Mouse (Mus musculus) heart, embryonic 12.5 days (tissue): Measurements from ENCODE around the gene Camkv. TPM values are rescaled to one million over a fixed set of nuclear protein-coding genes. Genes with fewer than 3 reads are reported as not detected.
A peak's percentile ranks its signal among the peaks of the same experiment; 100 is the strongest.

Experiments used
- ATAC-seq: fragments of 200-750 bp; cut with Nextera tagmentation; 2 replicates; pipeline ENCODE4 v1.8.0; 2017; ENCODE audit warnings: moderate TSS enrichment, moderate library complexity; ENCODE audit not compliant: insufficient number of reproducible peaks, low FRiP score
- H3K27ac ChIP-seq: fragments of 300-500 bp; sonication (generic); 2 replicates; pipeline ENCODE4 v1.5.1; 2016; ENCODE audit warnings: mild to moderate bottlenecking, moderate library complexity; ENCODE audit not compliant: poor library complexity, severe bottlenecking
- H3K27me3 ChIP-seq: fragments of 300-500 bp; sonication (generic); replicated peaks from 2 replicates; pipeline ENCODE4 v1.6.1; 2016; ENCODE audit warnings: mild to moderate bottlenecking, moderate library complexity
- H3K36me3 ChIP-seq: fragments of 300-500 bp; sonication (generic); 2 replicates; pipeline ENCODE4 v1.6.1; 2016; ENCODE audit warnings: mild to moderate bottlenecking, moderate library complexity
- H3K4me1 ChIP-seq: fragments of 300-500 bp; sonication (generic); replicated peaks from 2 replicates; pipeline ENCODE4 v1.6.1; 2016; ENCODE audit warnings: mild to moderate bottlenecking
- H3K4me2 ChIP-seq: fragments of 300-500 bp; sonication (generic); 2 replicates; pipeline ENCODE4 v1.6.1; 2016; ENCODE audit warnings: mild to moderate bottlenecking, moderate library complexity
- H3K4me3 ChIP-seq: fragments of 300-500 bp; sonication (generic); 2 replicates; pipeline ENCODE4 v1.5.1; 2016; ENCODE audit warnings: mild to moderate bottlenecking
- H3K9ac ChIP-seq: fragments of 300-500 bp; sonication (generic); 2 replicates; pipeline ENCODE4 v1.6.1; 2016; ENCODE audit warnings: mild to moderate bottlenecking, moderate library complexity
- H3K9me3 ChIP-seq: fragments of 300-500 bp; sonication (generic); replicated peaks from 2 replicates; pipeline ENCODE4 v1.6.1; 2016; ENCODE audit warnings: mild to moderate bottlenecking, moderate library complexity
- WGBS: fragments of 180-500 bp; shearing (Covaris S2); methylation state at CpG from one replicate; pipeline ENCODE4 v1.1.7; 2016; 5-methylcytosine and 5-hydroxymethylcytosine counted together
- polyA plus RNA-seq: library from polyadenylated mRNA; unstranded; fragments of >200 nt; fragmentation: Nextera tagmentation; extraction: Ambion mirVana; gene quantifications from 2 replicates; pipeline ENCODE4 v1.2.1, GENCODE M21; 2016

The Camkv gene
- polyA plus RNA-seq, 1 experiment from 2014 or later, result 0.56 TPM

DNA sequence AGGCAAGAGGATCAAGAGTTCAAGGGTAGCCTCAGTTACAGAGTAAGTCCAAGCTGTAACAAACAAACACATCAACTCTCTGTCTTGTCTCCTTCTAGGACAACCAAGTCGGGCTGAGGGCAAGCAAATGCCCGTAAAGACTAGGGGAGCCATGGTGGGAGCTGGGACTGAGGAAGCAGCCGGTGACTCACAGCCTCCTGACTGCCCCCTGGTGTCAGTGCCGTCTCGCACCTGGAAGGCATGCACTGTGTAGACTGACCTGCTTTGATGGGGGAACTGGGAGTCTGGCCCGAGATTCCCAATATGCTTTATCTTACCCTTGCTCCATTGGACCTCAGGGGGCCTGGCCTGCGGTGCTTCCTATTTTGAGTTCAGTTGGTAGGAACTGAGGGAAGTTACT is 12.5 kb upstream of the Camkv start:
- no peak overlapping the region for H3K9ac ChIP-seq
- no peak overlapping the region for H3K4me3 ChIP-seq
- H3K27ac ChIP-seq, result no peak overlapping the region
- H3K4me2 ChIP-seq, result no peak overlapping the region
- no peaks in the 10 kb centered on the region for H3K9me3 ChIP-seq
- H3K4me1 ChIP-seq, result peaks cover 48% of the 10 kb centered on the region
- H3K27me3 ChIP-seq, result no peaks in the 10 kb centered on the region
- 31% methylated on average over 7 of the region's 7 CpGs for WGBS
- ATAC-seq, result 0 out of 2 replicates have a peak, but pooled peaks have one; percentile 41
- H3K36me3 ChIP-seq, result no peaks in the 10 kb centered on the region

GRCm38 (mm10) chr9:107923956-107924355 is 11.5 kb upstream of the Camkv start:
- H3K27ac ChIP-seq, result no peak overlapping the region
- no peak overlapping the region for H3K9ac ChIP-seq
- no peaks in the 10 kb centered on the region for H3K27me3 ChIP-seq
- 25% methylated on average over 6 of the region's 6 CpGs for WGBS
- no peaks in the 10 kb centered on the region for H3K36me3 ChIP-seq
- peaks cover 49% of the 10 kb centered on the region for H3K4me1 ChIP-seq
- no peak for ATAC-seq
- no peak overlapping the region for H3K4me3 ChIP-seq
- no peaks in the 10 kb centered on the region for H3K9me3 ChIP-seq
- 0 out of 2 replicates have a peak overlapping the region, but pooled peaks have one; percentile 17 for H3K4me2 ChIP-seq

GRCm38 (mm10) chr9:107925251-107925650 is 10.2 kb upstream of the Camkv start:
- Histone ChIP-seq H3K4me3 (no peak overlapping the region), H3K27me3 (0 out of 2 replicates have a peak, but pooled peaks cover under 1% of the 10 kb centered on the region), H3K27ac (no peak overlapping the region), H3K36me3 (no peaks in the 10 kb centered on the region), H3K4me2 (no peak overlapping the region), H3K9ac (no peak overlapping the region), H3K9me3 (no peaks in the 10 kb centered on the region), H3K4me1 (peaks cover 50% of the 10 kb centered on the region)
- WGBS, result 34% methylated on average over 3 of the region's 3 CpGs
- ATAC-seq, result no peak

DNA sequence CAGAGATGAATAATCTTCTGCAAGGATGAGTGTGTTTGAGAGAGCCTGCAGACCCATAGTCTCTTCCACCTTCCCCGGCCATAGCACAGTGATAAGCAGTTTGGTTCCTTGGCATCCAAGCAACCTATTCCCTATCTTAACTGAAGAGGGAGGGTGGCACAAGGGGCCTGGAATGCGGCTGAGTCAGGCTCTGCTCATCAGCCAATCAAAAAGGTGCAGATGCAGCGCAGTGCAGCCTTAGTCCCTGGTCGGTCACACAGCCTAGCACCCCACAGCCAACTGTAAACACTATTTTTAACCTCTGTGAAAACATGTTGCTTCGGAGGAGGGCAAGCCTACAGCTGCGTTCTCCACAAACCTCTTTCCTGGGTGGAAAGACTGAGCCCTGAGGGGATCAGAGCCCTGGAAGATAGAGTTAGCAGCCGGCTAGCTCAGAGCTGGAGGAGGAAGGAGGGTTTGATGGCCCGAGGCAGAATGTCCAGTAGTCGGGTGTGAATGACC is 8.5 kb upstream of the Camkv start:
- H3K27me3 ChIP-seq, result 0 out of 2 replicates have a peak, but pooled peaks cover 4% of the 10 kb centered on the region
- 16% methylated on average over 9 of the region's 9 CpGs for WGBS
- H3K27ac ChIP-seq, result no peak overlapping the region
- no peaks in the 10 kb centered on the region for H3K36me3 ChIP-seq
- peaks cover 50% of the 10 kb centered on the region for H3K4me1 ChIP-seq
- peak; percentile 5; the same call in 1 of the 2 replicates for ATAC-seq
- no peak overlapping the region for H3K4me3 ChIP-seq
- peak overlapping the region; percentile 11 for H3K4me2 ChIP-seq
- no peak overlapping the region for H3K9ac ChIP-seq
- H3K9me3 ChIP-seq, result no peaks in the 10 kb centered on the region

- H3K9ac ChIP-seq, result no peak overlapping the region
- no peak overlapping the region for H3K27ac ChIP-seq
- 0 out of 2 replicates have a peak, but pooled peaks cover 4% of the 10 kb centered on the region for H3K27me3 ChIP-seq
- H3K9me3 ChIP-seq, result no peaks in the 10 kb centered on the region
- no peaks in the 10 kb centered on the region for H3K36me3 ChIP-seq
- no peak overlapping the region for H3K4me2 ChIP-seq
- no peak for ATAC-seq
- WGBS, result 58% methylated on average over 5 of the region's 5 CpGs
- H3K4me3 ChIP-seq, result no peak overlapping the region
- H3K4me1 ChIP-seq, result peaks cover 50% of the 10 kb centered on the region
Measured at GRCm38 (mm10) chr9:107927749-107928148, 7.7 kb upstream of the Camkv start.

- no peak within 1 kb of the TSS for H3K4me2 ChIP-seq
- no peak within 1 kb of the TSS for H3K4me3 ChIP-seq
- WGBS, result 64% methylated on average over 3 of the region's 3 CpGs
- no peaks in the 10 kb centered on the region for H3K9me3 ChIP-seq
- 0 out of 2 replicates have a peak, but pooled peaks cover 5% of the 10 kb centered on the region for H3K27me3 ChIP-seq
- H3K36me3 ChIP-seq, result no peaks in the 10 kb centered on the region
- ATAC-seq, result no peak
- H3K4me1 ChIP-seq, result peaks cover 49% of the 10 kb centered on the region
- H3K9ac ChIP-seq, result no peak within 1 kb of the TSS
- H3K27ac ChIP-seq, result no peak within 1 kb of the TSS
Measured at GRCm38 (mm10) chr9:107928169-107928568, 7.3 kb upstream of the Camkv start, which contains the start of gene Actl11. Gene Actl11, plus strand, starts transcription at chr9:107928469.

DNA sequence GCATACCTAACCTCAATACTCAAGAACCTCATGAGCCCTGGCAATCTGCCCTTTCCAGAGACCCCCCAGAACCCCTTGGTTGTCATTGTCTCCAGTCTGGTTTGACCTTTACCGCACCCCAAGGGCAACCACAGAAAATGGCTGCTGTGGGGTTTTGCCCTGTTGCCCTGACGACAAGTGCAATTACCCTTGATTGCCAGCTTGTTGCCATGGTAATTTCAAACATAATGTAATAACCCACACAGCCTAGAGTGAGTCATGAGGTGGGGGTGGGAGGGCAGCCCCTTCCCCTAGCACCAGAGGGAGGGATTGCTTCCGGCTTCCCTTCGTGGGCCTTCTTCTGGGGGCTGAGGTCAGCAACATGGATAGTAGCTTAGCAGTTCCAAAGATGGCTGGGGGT is 3.3 kb upstream of the Camkv start:
- H3K4me3 ChIP-seq, result no peak overlapping the region
- ATAC-seq, result no peak
- H3K9me3 ChIP-seq, result no peaks in the 10 kb centered on the region
- H3K36me3 ChIP-seq, result no peaks in the 10 kb centered on the region
- 73% methylated on average over 4 of the region's 4 CpGs for WGBS
- H3K27ac ChIP-seq, result no peak overlapping the region
- no peak overlapping the region for H3K4me2 ChIP-seq
- peaks cover 43% of the 10 kb centered on the region for H3K27me3 ChIP-seq
- H3K4me1 ChIP-seq, result peaks cover 33% of the 10 kb centered on the region
- no peak overlapping the region for H3K9ac ChIP-seq

GRCm38 (mm10) chr9:107934146-107934545 is 1.3 kb upstream of the Camkv start:
- no peak overlapping the region for H3K4me3 ChIP-seq
- H3K27me3 ChIP-seq, result peaks cover 62% of the 10 kb centered on the region

DNA sequence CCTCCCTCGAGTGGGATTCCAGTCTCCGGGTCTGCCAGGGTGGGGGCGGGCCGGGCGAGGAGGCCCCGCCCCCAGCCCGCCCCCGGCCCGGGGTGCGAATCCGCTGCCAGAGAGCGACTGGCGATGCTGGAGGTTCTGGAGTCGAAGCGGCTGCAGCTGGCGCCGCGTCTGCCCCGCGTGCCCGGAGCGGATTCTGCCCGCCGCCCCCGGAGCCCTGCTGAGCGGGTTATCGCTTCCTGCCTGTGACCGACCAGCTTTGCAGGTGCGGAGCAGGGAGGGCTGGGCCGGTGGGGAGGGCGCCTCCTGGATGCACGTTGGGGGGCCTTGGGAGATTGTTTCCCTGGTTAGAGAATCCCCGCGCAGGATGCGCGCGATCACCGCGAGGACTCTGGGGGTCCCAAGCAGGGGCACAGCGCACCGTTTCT is 328 bp downstream of the Camkv start:
- Histone ChIP-seq H3K9me3 (no peaks in the 10 kb centered on the region), H3K9ac (peak overlapping the region; percentile 59), H3K4me1 (peaks cover 15% of the 10 kb centered on the region), H3K4me3 (peak overlapping the region; percentile 49), H3K27me3 (peaks cover 68% of the 10 kb centered on the region), H3K27ac (no peak overlapping the region), H3K36me3 (no peaks in the 10 kb centered on the region), H3K4me2 (peak overlapping the region; percentile 85)
- WGBS, result 1% methylated on average over 41 of the region's 41 CpGs
- ATAC-seq, result no peak; the same call in 1 of the 2 replicates

More at GRCm38 (mm10) chr9:107934146-107934545, 1.3 kb upstream of the Camkv start:
- WGBS, result 77% methylated on average over 11 of the region's 11 CpGs
- Histone ChIP-seq H3K27ac (no peak overlapping the region), H3K9me3 (no peaks in the 10 kb centered on the region), H3K9ac (no peak overlapping the region), H3K36me3 (no peaks in the 10 kb centered on the region), H3K4me2 (no peak overlapping the region), H3K4me1 (peaks cover 15% of the 10 kb centered on the region)
- no peak for ATAC-seq

GRCm38 (mm10) chr9:107936215-107936822 is 845 bp downstream of the Camkv start:
- 2% methylated on average over 29 of the region's 29 CpGs for WGBS
- Histone ChIP-seq H3K4me3 (peak overlapping the region; percentile 49), H3K4me1 (peaks cover 15% of the 10 kb centered on the region), H3K27ac (no peak overlapping the region), H3K9me3 (no peaks in the 10 kb centered on the region), H3K4me2 (peak overlapping the region; percentile 85), H3K9ac (peak overlapping the region; percentile 59), H3K27me3 (peaks cover 73% of the 10 kb centered on the region), H3K36me3 (no peaks in the 10 kb centered on the region)
- ATAC-seq, result no peak

- no peak for ATAC-seq
- Histone ChIP-seq H3K9ac (no peak overlapping the region), H3K27me3 (peaks cover 76% of the 10 kb centered on the region), H3K4me1 (peaks cover 15% of the 10 kb centered on the region), H3K9me3 (no peaks in the 10 kb centered on the region), H3K27ac (no peak overlapping the region), H3K36me3 (no peaks in the 10 kb centered on the region), H3K4me3 (peak overlapping the region; percentile 49; the same call in 1 of the 2 replicates), H3K4me2 (peak overlapping the region; percentile 85)
- WGBS, result 17% methylated on average over 3 of the region's 3 CpGs
Measured at GRCm38 (mm10) chr9:107936831-107937230, 1.4 kb downstream of the Camkv start.
